Mouse (Mus musculus): ENCODE measurements at regions not wholly inside any gene's neighbourhood (a gene's known extent, or its start where the extent isn't known, plus 50 kb on each side); places are given as distances from the start of the nearest gene placed in this dataset.

- Histone ChIP-seq H3K27ac (ENCODE audit: control insufficient read depth, low read depth, low read length) (no peak overlapping the region), H3K27me3 (ENCODE audit: control insufficient read depth in 1 of 2, insufficient read depth in 2 of 2, low read length in 2 of 2) (no peaks in the 10 kb centered on the region), H3K4me3 (ENCODE audit: control insufficient read depth in 1 of 2, insufficient read depth in 1 of 2, low read depth in 2 of 2, low read length in 2 of 2) (no peak overlapping the region), H3K9ac (ENCODE audit: control insufficient read depth, low read depth, low read length, poor library complexity, severe bottlenecking) (no peak overlapping the region), H3K79me2 (ENCODE audit: control insufficient read depth, insufficient read depth, low read length, poor library complexity) (no peaks in the 10 kb centered on the region), H3K4me1 (ENCODE audit: control insufficient read depth in 1 of 2, insufficient read depth in 2 of 2, low read length in 2 of 2) (no peaks in the 10 kb centered on the region), H3K36me3 (ENCODE audit: control insufficient read depth in 1 of 2, insufficient read depth in 2 of 2, low read length in 2 of 2) (no peaks in the 10 kb centered on the region), H3K9me3 (replicated peaks; ENCODE audit: insufficient read depth, low read length) (no peaks in the 10 kb centered on the region)
- no peak for DNase-seq (ENCODE audit: low read depth, low spot score)
- TF ChIP-seq ZNF384 (IDR thresholded peaks at IDR 0.05; ENCODE audit: low read depth, low read length): no peak
- TF ChIP-seq USF1 (IDR thresholded peaks at IDR 0.05; ENCODE audit: low read depth, low read length): no peak
- TF ChIP-seq CTCF (IDR thresholded peaks at IDR 0.05 in 2 of 3, conservative IDR thresholded peaks at IDR 0.05 in 1 of 3; ENCODE audit: control insufficient read depth in 1 of 3, insufficient read depth in 1 of 3, low read depth in 2 of 3, low read length in 3 of 3, poor library complexity in 1 of 3, severe bottlenecking in 1 of 3): no peak
- TF ChIP-seq JUND (IDR thresholded peaks at IDR 0.05; ENCODE audit: low read depth, low read length): no peak
- no peak for TF ChIP-seq TBP (IDR thresholded peaks at IDR 0.05; ENCODE audit: low read depth, low read length)
- no peak for TF ChIP-seq POLR2AphosphoS2 (IDR thresholded peaks at IDR 0.05; ENCODE audit: low read length)
- TF ChIP-seq MYC (IDR thresholded peaks at IDR 0.05; ENCODE audit: low read depth, low read length): no peak
- TF ChIP-seq SMC3 (IDR thresholded peaks at IDR 0.05; ENCODE audit: low read depth, low read length): no peak
- TF ChIP-seq CHD1 (IDR thresholded peaks at IDR 0.05; ENCODE audit: low read depth, low read length): no peak
Observed at GRCm38 (mm10) chr13:26564941-26565862, 204.8 kb downstream of the Hdgfl1 start.

- Histone ChIP-seq H3K9ac (ENCODE audit: control insufficient read depth, low read depth, low read length, poor library complexity, severe bottlenecking) (no peak overlapping the region), H3K4me1 (ENCODE audit: control insufficient read depth in 1 of 2, insufficient read depth in 2 of 2, low read length in 2 of 2) (no peaks in the 10 kb centered on the region), H3K27ac (ENCODE audit: control insufficient read depth, low read depth, low read length) (no peak overlapping the region), H3K9me3 (replicated peaks; ENCODE audit: insufficient read depth, low read length) (no peaks in the 10 kb centered on the region), H3K4me3 (ENCODE audit: control insufficient read depth in 1 of 2, insufficient read depth in 1 of 2, low read depth in 2 of 2, low read length in 2 of 2) (no peak overlapping the region), H3K79me2 (ENCODE audit: control insufficient read depth, insufficient read depth, low read length, poor library complexity) (no peaks in the 10 kb centered on the region), H3K27me3 (ENCODE audit: control insufficient read depth in 1 of 2, insufficient read depth in 2 of 2, low read length in 2 of 2) (no peaks in the 10 kb centered on the region), H3K36me3 (ENCODE audit: control insufficient read depth in 1 of 2, insufficient read depth in 2 of 2, low read length in 2 of 2) (no peaks in the 10 kb centered on the region)
- DNase-seq (ENCODE audit: low read depth, low spot score): no peak
- no peak for TF ChIP-seq ZNF384 (IDR thresholded peaks at IDR 0.05; ENCODE audit: low read depth, low read length)
- TF ChIP-seq ELF1 (IDR thresholded peaks at IDR 0.05; ENCODE audit: low read depth, low read length): no peak
- TF ChIP-seq NELFE (IDR thresholded peaks at IDR 0.05; ENCODE audit: low read depth, low read length): no peak
- TF ChIP-seq ZMIZ1 (IDR thresholded peaks at IDR 0.05; ENCODE audit: low read depth, low read length): no peak
- no peak for TF ChIP-seq CHD1 (IDR thresholded peaks at IDR 0.05; ENCODE audit: low read depth, low read length)
- no peak for TF ChIP-seq RCOR1 (IDR thresholded peaks at IDR 0.05; ENCODE audit: low read depth, low read length)
- TF ChIP-seq MYC (IDR thresholded peaks at IDR 0.05; ENCODE audit: low read depth, low read length): no peak
- TF ChIP-seq SMC3 (IDR thresholded peaks at IDR 0.05; ENCODE audit: low read depth, low read length): no peak
- no peak for TF ChIP-seq GABPA (IDR thresholded peaks at IDR 0.05; ENCODE audit: low read depth, low read length)
- TF ChIP-seq MEF2A (IDR thresholded peaks at IDR 0.05; ENCODE audit: extremely low read depth, insufficient replicate concordance, low read depth, low read length, poor library complexity, severe bottlenecking): no peak
- TF ChIP-seq E2F4 (IDR thresholded peaks at IDR 0.05; ENCODE audit: borderline replicate concordance, low read depth, low read length): no peak
- TF ChIP-seq HCFC1 (IDR thresholded peaks at IDR 0.05; ENCODE audit: low read depth, low read length): no peak
- no peak for TF ChIP-seq USF1 (IDR thresholded peaks at IDR 0.05; ENCODE audit: low read depth, low read length)
- TF ChIP-seq MAFK (IDR thresholded peaks at IDR 0.05; ENCODE audit: borderline replicate concordance, low read depth, low read length): no peak
- TF ChIP-seq ZC3H11A (IDR thresholded peaks at IDR 0.05; ENCODE audit: low read depth, low read length): no peak
- TF ChIP-seq POLR2AphosphoS5 (IDR thresholded peaks at IDR 0.05; ENCODE audit: borderline replicate concordance, low read depth, low read length): no peak
- no peak for TF ChIP-seq USF2 (IDR thresholded peaks at IDR 0.05; ENCODE audit: borderline replicate concordance in 1 of 2, insufficient read depth in 1 of 2, low read depth in 1 of 2, low read length in 2 of 2)
Observed at GRCm38 (mm10) chr13:26558366-26558765, 211.6 kb downstream of the Hdgfl1 start.

Measured in MEL (cell line).